Mouse (Mus musculus): ENCODE measurements around the gene Letmd1.
"Not testable (repeated sequence)": the region's sequence is repeated elsewhere in the genome, so short reads cannot be mapped to it uniquely, and the experiment has no call there.

Letmd1 gene

DNA sequence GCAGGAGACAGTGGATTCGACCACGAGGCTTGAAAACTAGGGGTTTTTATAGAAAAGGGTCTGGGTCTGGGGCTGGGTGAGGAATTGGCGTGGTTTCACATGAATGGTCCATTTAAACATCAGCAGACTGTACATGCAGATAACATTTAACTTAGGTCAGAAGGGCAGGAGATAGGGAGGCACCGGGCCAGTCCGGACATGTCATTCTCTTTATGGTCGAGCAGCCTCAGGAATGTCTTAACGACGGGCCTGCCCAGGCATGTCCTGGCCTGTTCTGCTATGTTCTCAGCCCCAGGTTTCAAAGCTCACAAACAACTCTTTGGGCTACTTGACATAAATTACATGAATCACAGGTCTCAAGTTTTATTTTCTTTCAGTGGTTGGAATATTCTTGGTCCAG is 30.7 kb downstream of the Letmd1 start:
- not testable (repeated sequence) for DNase-seq (ENCODE audit: low spot score)

DNA sequence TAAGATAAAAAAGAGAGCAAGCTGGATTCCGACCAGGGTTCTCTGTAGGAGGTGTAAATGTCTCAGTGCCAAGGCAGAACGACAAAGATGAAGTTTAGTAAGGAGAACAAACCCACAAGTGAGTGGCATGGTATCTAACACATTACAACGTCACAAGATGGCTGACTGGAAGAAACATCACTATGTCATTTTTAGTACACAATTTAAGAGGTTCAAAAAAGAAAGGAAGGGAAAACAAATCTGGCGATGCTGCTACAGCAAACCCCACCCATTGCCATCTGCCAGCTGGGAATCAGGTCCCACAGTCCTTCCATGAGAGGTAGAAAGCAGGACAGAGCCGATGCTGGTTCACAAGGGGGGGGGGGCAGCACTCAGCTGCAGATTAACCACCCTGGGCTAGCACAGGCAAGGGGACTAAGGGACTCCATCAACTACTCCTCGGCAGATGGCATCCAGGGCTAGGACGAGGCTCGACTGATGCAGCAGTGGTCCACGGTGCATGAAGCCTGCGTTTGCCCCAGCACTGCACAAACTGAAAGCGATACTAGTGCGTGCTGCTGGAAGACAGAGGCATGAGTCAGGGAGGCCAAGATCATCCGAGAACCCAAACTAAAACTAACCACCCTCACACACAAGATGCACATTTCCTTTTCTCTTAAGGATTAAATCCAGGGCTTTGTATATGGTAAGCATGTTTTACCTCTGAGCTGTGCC is 39.8 kb downstream of the Letmd1 start:
- no peak for DNase-seq (ENCODE audit: low spot score)

- DNase-seq (ENCODE audit: low spot score), result no peak
These were observed 41.2 kb downstream of the Letmd1 start for GRCm38 (mm10) chr15:100510072-100510471.

DNA sequence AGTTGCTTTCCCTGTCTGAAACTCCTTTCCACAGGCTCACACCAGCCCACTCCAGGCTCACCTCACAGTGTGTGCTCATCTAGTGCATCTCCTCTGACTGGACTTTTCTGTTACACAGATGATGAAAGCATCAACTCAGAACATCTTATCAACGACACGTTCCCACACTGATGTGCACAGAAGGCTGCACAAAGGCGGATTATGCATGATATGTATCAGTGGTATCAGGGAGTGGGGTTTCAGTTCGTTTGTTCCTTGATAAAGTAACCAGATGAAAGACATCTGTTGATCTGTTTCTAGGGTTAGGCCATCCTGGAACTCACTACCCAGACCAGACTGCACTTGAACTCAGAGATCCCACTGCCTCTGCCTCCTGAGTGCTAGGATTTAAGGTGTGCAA is 44.6 kb downstream of the Letmd1 start:
- DNase-seq (ENCODE audit: low spot score), result no peak

DNA sequence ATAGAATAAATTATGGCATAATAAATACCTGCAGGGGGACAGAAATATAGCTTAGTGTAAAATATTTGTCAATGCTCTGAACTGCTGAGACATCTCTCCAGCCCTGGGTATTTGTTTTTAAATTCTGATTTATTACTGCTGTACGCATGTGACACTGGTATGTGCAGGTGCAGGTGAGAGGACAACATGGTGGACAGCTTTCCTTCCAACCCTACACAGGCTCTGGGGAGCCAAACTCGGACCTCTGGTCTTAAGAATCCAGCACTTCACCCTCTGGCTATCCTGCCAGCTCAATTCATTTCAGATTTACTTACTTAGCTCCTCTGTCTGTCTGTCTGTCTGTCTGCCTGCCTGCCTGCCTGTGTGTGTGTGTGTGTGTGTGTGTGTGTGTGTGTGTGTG is 46.3 kb downstream of the Letmd1 start:
- no peak for DNase-seq (ENCODE audit: low spot score)

- no peak for DNase-seq (ENCODE audit: low spot score)
These were observed 51.5 kb downstream of the Letmd1 start for GRCm38 (mm10) chr15:100520306-100520705.

- no peak for DNase-seq (ENCODE audit: low spot score)
These were observed 56.6 kb downstream of the Letmd1 start for GRCm38 (mm10) chr15:100525405-100525804.

GRCm38 (mm10) chr15:100527900-100528299 is 59.1 kb downstream of the Letmd1 start:
- DNase-seq (ENCODE audit: low spot score), result no peak
